Mouse (Mus musculus): ENCODE measurements around the gene Slc7a15.

The Slc7a15 gene

GRCm38 (mm10) chr12:8506954-8507707 is 91.7 kb downstream of the Slc7a15 start:
- DNase-seq (ENCODE audit: low read depth), result no peak

- no peak for DNase-seq (ENCODE audit: low read depth)
Observed at GRCm38 (mm10) chr12:8504131-8504530, 94.7 kb downstream of the Slc7a15 start.

GRCm38 (mm10) chr12:8502546-8502945 is 96.3 kb downstream of the Slc7a15 start:
- DNase-seq (ENCODE audit: low read depth), result peak; percentile 70

- no peak for DNase-seq (ENCODE audit: low read depth)
Observed at GRCm38 (mm10) chr12:8501571-8502305, 97.1 kb downstream of the Slc7a15 start.

- DNase-seq (ENCODE audit: low read depth), result no peak
Observed at GRCm38 (mm10) chr12:8500597-8501570, 98.0 kb downstream of the Slc7a15 start.

GRCm38 (mm10) chr12:8499871-8500596 is 98.8 kb downstream of the Slc7a15 start, which contains the start of gene Rhob:
Gene Rhob (minus strand): TSS chr12:8500009.
- DNase-seq (ENCODE audit: low read depth), result peak; percentile 88

- no peak for DNase-seq (ENCODE audit: low read depth)
Observed at GRCm38 (mm10) chr12:8499001-8499870, 99.6 kb downstream of the Slc7a15 start.

GRCm38 (mm10) chr12:8498591-8499000 is 100.3 kb downstream of the Slc7a15 start:
- no peak for DNase-seq (ENCODE audit: low read depth)

- DNase-seq (ENCODE audit: low read depth), result no peak
Observed at GRCm38 (mm10) chr12:8498148-8498571, 100.7 kb downstream of the Slc7a15 start.

- DNase-seq (ENCODE audit: low read depth), result no peak
Observed at GRCm38 (mm10) chr12:8497314-8497706, 101.6 kb downstream of the Slc7a15 start.

- no peak for DNase-seq (ENCODE audit: low read depth)
Observed at GRCm38 (mm10) chr12:8496679-8497313, 102.1 kb downstream of the Slc7a15 start.

- DNase-seq (ENCODE audit: low read depth), result no peak
Observed at GRCm38 (mm10) chr12:8495881-8496678, 102.8 kb downstream of the Slc7a15 start.

- no peak for DNase-seq (ENCODE audit: low read depth)
Observed at GRCm38 (mm10) chr12:8494675-8495074, 104.2 kb downstream of the Slc7a15 start.

- no peak for DNase-seq (ENCODE audit: low read depth)
Observed at GRCm38 (mm10) chr12:8493386-8493785, 105.5 kb downstream of the Slc7a15 start.

GRCm38 (mm10) chr12:8489098-8489497 is 109.8 kb downstream of the Slc7a15 start:
- no peak for DNase-seq (ENCODE audit: low read depth)

- no peak for DNase-seq (ENCODE audit: low read depth)
Observed at GRCm38 (mm10) chr12:8488652-8488980, 110.2 kb downstream of the Slc7a15 start.

- no peak for DNase-seq (ENCODE audit: low read depth)
Observed at GRCm38 (mm10) chr12:8487959-8488651, 110.8 kb downstream of the Slc7a15 start.

GRCm38 (mm10) chr12:8487281-8487680 is 111.6 kb downstream of the Slc7a15 start:
- no peak for DNase-seq (ENCODE audit: low read depth)

GRCm38 (mm10) chr12:8485247-8485646 is 113.6 kb downstream of the Slc7a15 start:
- DNase-seq (ENCODE audit: low read depth), result no peak
